Mouse (Mus musculus) lung, postnatal 10 days (tissue): ENCODE data around the gene Bglap2.

Source experiments
- DNase-seq: peaks from one replicate; pipeline ENCODE4 v3.0.0; 2021

Bglap2 gene

DNA sequence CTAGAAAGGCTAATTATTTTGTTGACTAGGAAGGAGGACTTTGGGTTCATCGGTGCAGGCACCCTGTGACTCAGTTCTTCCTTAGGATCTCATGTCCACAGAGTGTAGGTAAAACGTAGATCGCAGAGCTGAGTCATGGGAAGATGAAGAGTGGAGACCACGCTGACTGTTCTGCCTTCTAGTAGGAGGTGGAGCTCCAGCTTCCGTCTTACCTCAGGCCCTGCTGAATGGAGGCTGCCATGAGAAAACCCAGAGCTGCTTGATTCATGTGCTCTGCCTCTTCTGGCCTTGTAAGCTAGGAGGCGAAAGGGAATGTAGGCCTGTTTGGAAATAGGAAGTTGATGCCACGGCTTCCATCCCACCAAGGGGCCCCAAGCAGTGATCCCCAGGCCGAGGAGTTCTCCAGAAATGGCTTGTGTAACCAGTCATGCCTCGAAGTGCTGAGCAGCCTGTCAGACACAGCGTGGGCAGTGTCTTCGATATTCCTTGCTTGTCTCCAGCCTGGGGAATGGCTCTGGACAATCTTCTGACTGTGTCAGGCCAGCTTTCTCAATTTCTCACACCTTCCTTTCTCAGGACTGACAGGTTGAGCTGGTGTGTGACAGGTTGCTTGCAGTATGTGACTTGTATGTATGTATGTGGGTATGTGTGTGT is 41.0 kb downstream of the Bglap2 start:
- DNase-seq = no peak

- peak; percentile 98 for DNase-seq
These were observed 42.2 kb downstream of the Bglap2 start, which contains the start of the genes Tmem79 and Smg5 for GRCm38 (mm10) chr3:88336058-88337013. TSS of gene Tmem79 (minus strand) at chr3:88336148. TSS of gene Smg5 (plus strand) at chr3:88336260.

GRCm38 (mm10) chr3:88335436-88336053 is 43.0 kb downstream of the Bglap2 start:
- no peak for DNase-seq

DNA sequence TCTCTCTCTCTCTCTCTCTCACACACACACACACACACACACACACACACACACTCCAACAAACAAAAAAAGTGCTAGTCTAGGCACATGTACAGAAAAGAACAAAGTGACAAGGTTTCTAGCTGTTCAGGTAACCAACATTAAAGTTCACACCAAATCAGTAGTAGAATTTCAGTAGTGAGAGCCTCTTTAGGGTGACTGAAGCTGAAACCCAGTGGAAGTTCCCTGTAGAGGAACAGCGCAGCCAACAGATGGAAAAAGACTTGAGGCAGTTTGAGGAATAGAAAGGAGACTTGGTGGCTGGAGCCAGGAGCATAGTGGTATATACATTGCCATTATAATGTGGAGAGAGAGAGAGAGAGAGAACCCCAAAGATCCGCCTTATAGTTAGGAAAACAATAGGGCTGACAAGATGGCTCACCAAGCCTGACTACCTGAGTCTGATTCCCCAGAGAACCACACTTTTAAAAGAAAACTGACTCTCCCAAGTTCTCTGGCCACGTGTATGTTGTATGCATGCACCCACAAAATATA is 43.5 kb downstream of the Bglap2 start:
- DNase-seq = no peak

DNA sequence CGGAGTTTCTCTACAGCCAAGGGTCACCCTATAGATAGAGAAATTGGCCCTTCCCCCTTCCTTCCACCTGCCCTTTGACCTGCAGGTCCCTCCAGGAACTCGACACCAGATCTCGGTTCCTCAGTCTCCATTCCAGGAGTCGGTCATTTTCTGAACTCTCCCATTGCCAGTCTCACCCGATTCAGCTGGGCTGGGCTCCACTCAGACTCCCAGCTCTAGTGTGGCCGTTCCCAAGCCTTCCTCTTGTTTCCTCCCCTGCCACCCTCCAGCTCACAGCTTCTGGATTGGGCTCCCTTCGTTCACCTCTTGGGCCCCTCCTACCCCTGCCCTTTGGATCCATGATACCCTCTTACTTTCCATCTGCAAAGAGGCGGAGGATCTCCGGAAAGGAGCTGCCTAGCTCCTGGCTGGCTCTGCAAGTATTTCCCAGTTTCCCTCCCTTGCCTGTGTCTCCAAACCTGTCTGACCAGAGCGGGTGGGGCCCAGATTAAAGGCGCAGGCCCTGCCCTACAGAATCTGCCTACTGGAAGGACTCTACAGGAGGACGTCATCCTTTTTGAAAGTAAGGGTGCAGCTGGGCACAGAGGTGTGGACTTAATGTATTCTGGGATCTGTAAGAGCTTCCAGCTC is 44.4 kb downstream of the Bglap2 start:
- peak; percentile 47 for DNase-seq

DNA sequence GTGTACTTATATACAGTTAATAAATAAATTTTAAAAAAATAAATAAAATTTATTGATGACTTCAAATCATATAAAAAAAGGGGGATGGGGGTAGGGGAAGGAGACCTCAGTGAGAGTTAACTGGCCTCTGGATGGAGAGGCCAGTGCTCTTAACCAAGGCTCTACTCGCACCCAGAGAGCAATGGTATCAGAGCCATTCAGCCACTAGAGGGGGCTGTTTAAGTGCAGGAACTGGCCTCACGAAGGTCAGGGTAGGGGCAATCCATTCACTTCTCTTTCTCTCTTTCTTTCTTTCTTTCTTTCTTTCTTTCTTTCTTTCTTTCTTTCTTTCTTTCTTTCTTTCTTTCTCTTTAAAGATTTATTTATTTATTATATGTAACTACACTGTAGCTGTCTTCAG is 47.2 kb downstream of the Bglap2 start:
- DNase-seq = peak; percentile 60

DNA sequence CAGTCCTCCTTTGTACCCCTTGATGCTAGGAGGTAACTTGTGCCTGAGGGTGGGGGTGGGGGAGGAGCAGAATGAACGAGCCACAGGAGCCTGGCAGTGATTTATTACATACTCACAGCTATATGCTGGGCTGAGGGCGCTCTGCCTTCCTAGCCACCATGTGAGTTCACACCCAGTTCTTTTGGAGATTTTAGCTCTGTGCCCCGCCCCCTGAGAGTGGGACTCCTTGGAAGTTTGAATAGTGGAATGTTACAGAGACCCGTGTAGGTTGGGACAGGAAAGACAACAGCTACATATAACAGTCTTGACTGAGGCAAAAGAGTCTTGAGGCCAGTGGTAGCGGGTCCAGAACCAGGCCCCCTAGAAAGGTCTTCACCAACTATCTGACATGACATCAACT is 49.5 kb downstream of the Bglap2 start:
- no peak for DNase-seq
